Mouse (Mus musculus) neural tube, embryonic 15.5 days (tissue): ENCODE data around the gene Stat4. TPM values are rescaled to one million over a fixed set of nuclear protein-coding genes. Genes with fewer than 3 reads are reported as not detected.
A peak's percentile ranks its signal among the peaks of the same experiment; 100 is the strongest.

Source experiments
- ATAC-seq: fragments of 200-750 bp; cut with Nextera tagmentation; 2 replicates; pipeline ENCODE4 v1.8.0; 2017; ENCODE audit warnings: mild to moderate bottlenecking, moderate TSS enrichment, moderate library complexity; ENCODE audit not compliant: low FRiP score
- H3K27ac ChIP-seq: fragments of 300-500 bp; sonication (generic); replicated peaks from 2 replicates; pipeline ENCODE4 v1.5.1; 2015; ENCODE audit warnings: mild to moderate bottlenecking, inconsistent platforms
- H3K27me3 ChIP-seq: fragments of 300-500 bp; sonication (generic); replicated peaks from 2 replicates; pipeline ENCODE4 v1.6.1; 2015; ENCODE audit warnings: inconsistent platforms
- H3K36me3 ChIP-seq: fragments of 300-500 bp; sonication (generic); 2 replicates; pipeline ENCODE4 v1.6.1; 2015; ENCODE audit warnings: inconsistent platforms
- H3K4me1 ChIP-seq: fragments of 300-500 bp; sonication (generic); 2 replicates; pipeline ENCODE4 v1.6.1; 2015; ENCODE audit warnings: inconsistent platforms
- H3K4me2 ChIP-seq: fragments of 300-500 bp; sonication (generic); 2 replicates; pipeline ENCODE4 v1.6.1; 2015; ENCODE audit warnings: inconsistent platforms, mild to moderate bottlenecking, moderate library complexity
- H3K4me3 ChIP-seq: fragments of 300-500 bp; sonication (generic); replicated peaks from 2 replicates; pipeline ENCODE4 v1.5.1; 2015; ENCODE audit warnings: mild to moderate bottlenecking, inconsistent platforms
- H3K9ac ChIP-seq: fragments of 300-500 bp; sonication (generic); replicated peaks from 2 replicates; pipeline ENCODE4 v1.6.1; 2015; ENCODE audit warnings: mild to moderate bottlenecking, inconsistent platforms
- H3K9me3 ChIP-seq: fragments of 300-500 bp; sonication (generic); replicated peaks from 2 replicates; pipeline ENCODE4 v1.6.1; 2016; ENCODE audit warnings: inconsistent platforms
- WGBS: fragments of 180-500 bp; shearing (Covaris S2); methylation state at CpG from one replicate; pipeline ENCODE4 v1.1.7; 2015; ENCODE audit warnings: mixed read lengths; 5-methylcytosine and 5-hydroxymethylcytosine counted together
- polyA plus RNA-seq: library from polyadenylated mRNA; unstranded; fragments of >200 nt; fragmentation: Nextera tagmentation; extraction: Ambion mirVana; gene quantifications from 2 replicates; pipeline ENCODE4 v1.2.1, GENCODE M21; 2015

Gene Stat4
- polyA plus RNA-seq, 1 experiment from 2014 or later = 0.45 TPM

DNA sequence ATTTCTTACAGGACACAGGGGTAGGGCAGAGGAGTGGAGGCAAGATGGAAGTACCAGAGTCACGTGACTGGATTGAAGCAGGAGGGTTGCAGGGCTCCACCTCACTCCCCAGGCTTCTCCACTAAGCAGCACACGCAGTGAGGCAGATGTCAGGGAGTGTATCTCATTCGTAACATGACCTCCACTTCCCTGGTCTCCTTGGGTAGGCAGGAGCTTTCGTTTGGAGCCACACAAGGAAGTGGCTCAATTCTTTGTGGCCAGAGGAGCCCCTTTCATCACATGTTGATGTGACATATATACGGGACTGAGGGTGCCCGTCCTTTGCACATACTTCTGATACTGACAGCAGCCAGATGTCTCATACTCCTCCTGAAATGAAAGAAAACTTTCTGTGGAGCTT, 142.8 kb downstream of the Stat4 start:
- WGBS = 75% methylated on average over 6 of the region's 6 CpGs
- ATAC-seq = no peak

DNA sequence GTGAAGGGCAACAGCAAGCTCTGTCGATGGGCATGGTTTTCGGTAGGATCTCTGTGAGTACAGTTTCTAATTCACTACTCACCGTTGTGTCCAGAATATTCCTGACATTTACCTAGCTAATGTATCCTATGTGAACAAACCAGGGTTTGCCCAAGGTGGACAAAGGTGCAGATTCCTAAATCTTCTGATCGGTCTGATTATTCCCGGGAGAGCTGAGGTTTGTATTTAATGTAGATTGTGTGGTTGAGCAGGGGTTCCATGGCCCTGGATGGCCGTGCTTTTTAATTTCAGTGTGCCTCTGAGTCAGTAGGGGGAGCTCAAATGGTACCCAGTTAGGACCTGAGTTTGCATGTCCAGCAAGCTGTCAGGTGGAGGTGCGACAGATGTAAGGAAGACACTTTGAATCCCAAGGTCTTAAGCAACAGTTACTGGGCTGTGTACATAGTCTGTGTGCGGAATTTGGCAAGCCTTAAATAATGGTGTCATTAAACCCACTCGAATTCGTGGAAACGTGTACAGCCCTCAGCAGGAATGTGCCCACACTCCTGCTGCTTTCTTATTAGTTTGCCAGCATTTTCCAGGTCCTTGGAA, 144.9 kb downstream of the Stat4 start:
- Histone ChIP-seq H3K4me2 (no peak overlapping the region), H3K9me3 (no peaks in the 10 kb centered on the region), H3K36me3 (no peaks in the 10 kb centered on the region; the same call in none of the 2 replicates), H3K4me3 (no peak overlapping the region), H3K27ac (no peak overlapping the region), H3K9ac (no peak overlapping the region), H3K4me1 (no peaks in the 10 kb centered on the region), H3K27me3 (no peaks in the 10 kb centered on the region)
- no peak for ATAC-seq
- 83% methylated on average over 11 of the region's 11 CpGs for WGBS

More for the DNA sequence above, 142.8 kb downstream of the Stat4 start:
- H3K9me3 ChIP-seq = no peaks in the 10 kb centered on the region
- H3K4me3 ChIP-seq = no peak overlapping the region
- peaks cover 6% of the 10 kb centered on the region for H3K36me3 ChIP-seq
- H3K9ac ChIP-seq = no peak overlapping the region
- no peaks in the 10 kb centered on the region for H3K27me3 ChIP-seq
- H3K27ac ChIP-seq = no peak overlapping the region
- H3K4me2 ChIP-seq = no peak overlapping the region
- H3K4me1 ChIP-seq = no peaks in the 10 kb centered on the region

DNA sequence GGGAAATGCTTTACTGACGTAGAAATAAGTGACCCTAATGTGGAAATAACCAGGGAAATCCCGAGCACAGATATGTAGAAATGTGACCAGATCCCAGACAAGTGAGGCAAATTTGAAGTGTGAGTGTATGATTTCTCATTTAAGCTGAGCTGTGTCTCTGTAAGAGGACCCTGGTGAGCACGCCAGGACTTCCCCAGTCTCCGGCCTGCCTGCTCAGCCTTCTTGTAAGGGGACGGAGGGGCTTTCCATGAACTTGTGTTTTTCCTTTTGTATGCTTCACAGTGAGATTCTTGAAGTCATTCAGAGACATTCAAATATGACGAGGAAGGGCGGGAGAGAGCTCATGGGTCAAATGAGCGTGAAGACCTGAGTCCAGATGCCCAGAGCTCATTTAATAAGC, 146.3 kb downstream of the Stat4 start:
- Histone ChIP-seq H3K4me3 (no peak overlapping the region), H3K36me3 (no peaks in the 10 kb centered on the region; the same call in 1 of the 2 replicates), H3K4me2 (no peak overlapping the region), H3K9ac (no peak overlapping the region), H3K9me3 (no peaks in the 10 kb centered on the region), H3K4me1 (no peaks in the 10 kb centered on the region), H3K27me3 (no peaks in the 10 kb centered on the region), H3K27ac (no peak overlapping the region)
- 76% methylated on average over 8 of the region's 8 CpGs for whole genome bisulfite sequencing
- ATAC-seq = no peak

DNA sequence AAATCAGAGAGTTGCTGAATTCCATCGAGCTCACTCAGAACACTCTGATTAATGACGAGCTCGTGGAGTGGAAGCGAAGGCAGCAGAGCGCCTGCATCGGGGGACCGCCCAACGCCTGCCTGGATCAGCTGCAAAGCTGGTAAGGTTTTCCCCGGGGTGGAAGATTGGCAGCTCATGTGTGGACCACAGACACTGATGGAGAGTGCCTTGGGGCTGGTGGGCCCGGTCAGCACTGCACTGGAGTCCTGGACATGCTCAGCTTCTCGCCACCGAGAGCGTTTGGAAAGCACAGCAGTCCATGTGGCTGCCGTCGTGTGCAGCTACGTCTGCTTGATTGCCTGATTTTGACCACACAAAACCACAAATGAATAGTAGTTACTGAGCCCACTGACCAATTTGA, 150.3 kb downstream of the Stat4 start:
- Histone ChIP-seq H3K27me3 (no peaks in the 10 kb centered on the region), H3K4me2 (no peak overlapping the region), H3K9me3 (no peaks in the 10 kb centered on the region), H3K27ac (no peak overlapping the region), H3K4me1 (no peaks in the 10 kb centered on the region), H3K36me3 (peaks cover 8% of the 10 kb centered on the region; the same call in 1 of the 2 replicates), H3K4me3 (no peak overlapping the region), H3K9ac (no peak overlapping the region)
- ATAC-seq = no peak
- WGBS = 58% methylated on average over 16 of the region's 16 CpGs

DNA sequence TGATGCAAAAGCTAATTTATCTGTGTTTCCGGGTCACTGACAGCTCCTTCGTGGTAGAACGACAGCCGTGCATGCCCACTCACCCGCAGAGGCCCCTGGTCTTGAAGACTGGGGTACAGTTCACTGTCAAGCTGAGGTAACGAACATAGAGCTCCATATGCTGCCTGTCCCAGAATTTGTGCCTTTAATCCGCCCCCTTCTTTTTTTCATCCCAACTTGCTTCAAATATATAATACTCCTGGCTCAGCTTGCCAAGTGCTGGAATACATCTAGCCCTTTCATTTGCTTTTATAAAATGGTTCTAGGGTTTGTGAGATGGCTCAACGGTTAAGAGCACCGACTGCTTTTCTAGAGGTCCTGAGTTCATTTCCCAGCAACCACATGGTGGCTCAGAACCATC, 153.6 kb downstream of the Stat4 start:
- 85% methylated on average over 9 of the region's 9 CpGs for WGBS
- Histone ChIP-seq H3K4me3 (no peak overlapping the region), H3K36me3 (peaks cover 8% of the 10 kb centered on the region; the same call in 1 of the 2 replicates), H3K27me3 (no peaks in the 10 kb centered on the region), H3K9ac (no peak overlapping the region), H3K27ac (no peak overlapping the region), H3K9me3 (no peaks in the 10 kb centered on the region), H3K4me1 (no peaks in the 10 kb centered on the region), H3K4me2 (no peak overlapping the region)
- no peak for ATAC-seq

DNA sequence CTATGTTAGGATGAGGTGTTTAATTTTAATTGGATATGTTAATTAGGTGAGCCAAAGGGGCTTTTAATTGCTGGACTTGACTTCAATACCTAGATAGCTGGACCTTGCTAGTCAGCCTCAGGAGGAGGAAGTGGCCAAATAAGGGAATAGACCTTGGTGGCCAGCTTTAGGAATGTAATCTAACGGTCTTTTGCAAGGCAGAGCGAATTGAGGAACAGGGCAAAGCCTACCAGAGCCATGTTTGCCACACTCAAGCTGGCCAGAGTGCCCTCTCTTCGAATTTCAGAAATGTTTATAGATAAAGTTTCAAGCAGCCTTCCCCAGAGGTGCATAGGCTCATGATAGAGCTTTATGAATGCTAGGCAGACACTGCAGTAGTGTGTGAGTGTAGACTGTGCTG, 154.5 kb downstream of the Stat4 start:
- Histone ChIP-seq H3K9me3 (no peaks in the 10 kb centered on the region), H3K4me1 (no peaks in the 10 kb centered on the region), H3K4me3 (no peak overlapping the region), H3K27ac (no peak overlapping the region), H3K27me3 (no peaks in the 10 kb centered on the region), H3K4me2 (no peak overlapping the region), H3K9ac (no peak overlapping the region), H3K36me3 (0 out of 2 replicates have a peak, but pooled peaks cover 8% of the 10 kb centered on the region)
- WGBS = 72% methylated on average over 3 of the region's 3 CpGs
- no peak for ATAC-seq

DNA sequence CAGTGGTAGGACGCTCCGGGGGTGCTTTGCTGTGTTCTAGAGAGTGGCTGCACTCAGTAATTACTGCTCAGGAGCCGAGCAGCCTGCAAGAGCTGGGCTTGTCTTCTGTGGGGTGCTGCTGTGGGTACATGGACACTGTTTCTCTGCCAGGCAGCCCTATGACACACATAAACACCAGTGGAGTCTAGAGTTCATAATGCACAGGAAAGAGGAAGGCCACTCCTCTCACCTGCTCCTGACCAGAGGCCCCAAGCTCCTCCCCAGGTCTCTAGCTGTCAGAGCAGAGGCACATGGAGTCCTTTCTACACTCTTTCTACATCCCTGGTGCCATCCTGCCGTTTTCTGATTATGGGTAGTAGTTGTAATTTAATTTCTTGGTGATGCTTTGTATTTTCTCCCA, 155.2 kb downstream of the Stat4 start:
- no peaks in the 10 kb centered on the region for H3K27me3 ChIP-seq
- no peak overlapping the region for H3K4me3 ChIP-seq
- no peak overlapping the region for H3K9ac ChIP-seq
- WGBS = 85% methylated on average over 4 of the region's 4 CpGs
- H3K27ac ChIP-seq = no peak overlapping the region
- no peaks in the 10 kb centered on the region for H3K9me3 ChIP-seq
- ATAC-seq = no peak
- H3K36me3 ChIP-seq = 0 out of 2 replicates have a peak, but pooled peaks cover 8% of the 10 kb centered on the region
- H3K4me1 ChIP-seq = no peaks in the 10 kb centered on the region
- H3K4me2 ChIP-seq = no peak overlapping the region

DNA sequence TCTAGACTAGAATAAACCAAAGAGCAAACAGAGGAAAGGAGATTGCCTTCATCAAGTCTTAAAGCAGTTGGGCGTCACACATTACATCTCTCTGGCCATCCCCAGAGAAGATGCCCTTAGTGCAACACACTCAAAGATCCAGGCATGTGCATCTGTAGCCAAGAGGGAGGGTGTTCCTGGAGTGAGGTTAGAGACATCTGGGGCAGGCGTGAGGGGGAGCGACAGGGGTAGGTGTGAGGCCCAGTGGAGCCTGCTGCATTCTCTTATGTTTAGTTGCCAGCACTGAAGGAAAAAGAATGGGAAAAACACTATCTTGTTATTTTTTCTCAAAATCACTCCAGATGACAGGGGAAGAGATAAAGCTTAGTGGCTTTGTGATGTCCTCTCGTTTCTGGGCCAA, 156.2 kb downstream of the Stat4 start:
- no peaks in the 10 kb centered on the region for H3K9me3 ChIP-seq
- no peak for ATAC-seq
- H3K27me3 ChIP-seq = no peaks in the 10 kb centered on the region
- H3K27ac ChIP-seq = no peak overlapping the region
- H3K4me2 ChIP-seq = no peak overlapping the region
- H3K9ac ChIP-seq = no peak overlapping the region
- 0 out of 2 replicates have a peak, but pooled peaks cover 8% of the 10 kb centered on the region for H3K36me3 ChIP-seq
- 92% methylated on average over 4 of the region's 4 CpGs for WGBS
- H3K4me3 ChIP-seq = no peak overlapping the region
- H3K4me1 ChIP-seq = peaks cover 4% of the 10 kb centered on the region; the same call in 1 of the 2 replicates

DNA sequence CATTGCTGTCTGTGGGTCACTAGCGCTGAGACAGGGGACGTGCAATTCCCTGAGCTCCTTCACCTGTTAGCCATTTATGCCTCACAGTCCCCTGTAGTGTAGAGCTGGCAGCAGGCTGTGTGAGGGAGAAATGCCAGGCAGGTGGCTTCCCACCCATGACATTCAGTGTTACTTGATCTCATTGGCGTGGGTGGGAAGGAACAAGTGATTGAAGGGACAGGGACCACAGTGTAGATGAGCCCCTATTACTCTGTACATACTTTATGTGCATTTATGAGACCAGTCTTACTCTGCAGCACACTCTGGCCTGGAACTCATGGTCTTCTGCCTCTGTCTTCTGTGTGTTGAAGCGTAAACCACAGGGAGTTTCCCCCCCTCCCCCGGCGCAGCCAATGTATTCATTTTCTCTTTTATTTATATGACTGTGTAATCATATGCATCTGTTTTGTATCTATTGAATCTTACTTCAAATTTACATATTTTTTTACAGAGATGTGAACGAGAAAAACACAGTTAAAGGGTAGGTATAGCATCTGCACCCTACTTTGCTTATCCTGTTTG, 156.7 kb downstream of the Stat4 start:
- no peak overlapping the region for H3K9ac ChIP-seq
- 91% methylated on average over 7 of the region's 7 CpGs for WGBS
- H3K27ac ChIP-seq = no peak overlapping the region
- H3K27me3 ChIP-seq = no peaks in the 10 kb centered on the region
- ATAC-seq = no peak
- H3K4me1 ChIP-seq = peaks cover 4% of the 10 kb centered on the region; the same call in 1 of the 2 replicates
- H3K36me3 ChIP-seq = 0 out of 2 replicates have a peak, but pooled peaks cover 8% of the 10 kb centered on the region
- no peaks in the 10 kb centered on the region for H3K9me3 ChIP-seq
- H3K4me2 ChIP-seq = no peak overlapping the region
- no peak overlapping the region for H3K4me3 ChIP-seq

DNA sequence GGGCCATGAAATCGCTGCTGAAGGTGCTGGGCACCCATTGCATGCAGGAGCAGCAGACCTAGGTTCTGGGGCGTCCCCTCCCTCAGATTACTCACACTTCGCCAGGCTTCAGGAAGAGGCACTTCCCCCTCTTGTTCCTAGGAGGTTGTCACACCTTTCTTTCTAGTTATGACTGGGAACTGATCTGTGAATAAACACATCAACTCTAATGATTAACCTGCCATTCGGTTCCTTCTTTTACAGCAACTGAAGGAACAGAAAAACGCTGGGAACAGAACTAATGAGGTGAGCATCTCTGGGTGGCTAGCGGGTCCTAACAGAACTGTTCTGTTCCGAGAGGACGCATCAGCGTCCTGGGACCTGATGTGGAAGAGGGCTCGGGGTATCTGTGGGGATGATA, 158.0 kb downstream of the Stat4 start:
- 87% methylated on average over 10 of the region's 10 CpGs for WGBS
- Histone ChIP-seq H3K9me3 (no peaks in the 10 kb centered on the region), H3K27ac (no peak overlapping the region), H3K27me3 (no peaks in the 10 kb centered on the region), H3K4me2 (no peak overlapping the region), H3K4me1 (peaks cover 4% of the 10 kb centered on the region; the same call in 1 of the 2 replicates), H3K36me3 (no peaks in the 10 kb centered on the region), H3K4me3 (no peak overlapping the region), H3K9ac (no peak overlapping the region)
- ATAC-seq = no peak

DNA sequence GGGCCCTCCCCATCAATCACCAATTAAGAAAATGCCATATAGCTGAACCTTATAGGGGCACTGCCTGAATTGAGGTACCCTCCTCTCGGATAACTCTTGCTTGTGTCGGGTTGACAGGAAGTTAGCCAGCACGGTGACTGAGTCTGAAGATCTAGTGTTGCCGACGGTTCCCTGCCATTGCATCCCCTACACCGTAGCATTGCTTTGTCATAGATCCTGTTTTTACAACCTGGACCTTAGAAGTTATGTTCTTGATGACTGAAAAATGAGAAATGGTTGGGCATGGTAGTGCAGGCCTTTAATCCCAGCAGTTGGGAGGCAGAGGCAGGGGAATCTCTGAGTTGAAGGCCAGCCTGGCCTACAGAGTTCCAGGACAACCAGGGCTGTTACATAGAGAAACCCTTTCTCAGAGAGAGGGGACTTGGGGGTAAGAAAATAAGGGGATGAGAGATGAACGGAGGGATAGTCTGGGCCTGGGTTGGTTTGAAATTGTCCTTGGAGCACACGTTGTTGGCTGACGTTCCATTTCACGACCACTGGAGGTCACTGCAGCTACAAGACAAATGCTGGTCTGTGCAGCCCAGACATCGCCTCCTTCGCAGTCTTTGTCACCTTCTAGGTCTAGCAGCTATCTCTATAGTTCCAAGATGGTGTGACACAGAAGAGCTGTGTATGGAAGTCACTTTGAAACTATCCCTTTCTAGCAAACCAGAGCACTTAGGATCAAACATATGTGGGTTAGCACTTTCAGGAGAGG, 159.4 kb downstream of the Stat4 start:
- Histone ChIP-seq H3K9me3 (no peaks in the 10 kb centered on the region), H3K4me3 (no peak overlapping the region), H3K4me2 (no peak overlapping the region), H3K27ac (no peak overlapping the region), H3K36me3 (no peaks in the 10 kb centered on the region), H3K9ac (no peak overlapping the region), H3K4me1 (peaks cover 4% of the 10 kb centered on the region), H3K27me3 (no peaks in the 10 kb centered on the region)
- WGBS = 53% methylated on average over 12 of the region's 12 CpGs
- peak; percentile 77 for ATAC-seq

DNA sequence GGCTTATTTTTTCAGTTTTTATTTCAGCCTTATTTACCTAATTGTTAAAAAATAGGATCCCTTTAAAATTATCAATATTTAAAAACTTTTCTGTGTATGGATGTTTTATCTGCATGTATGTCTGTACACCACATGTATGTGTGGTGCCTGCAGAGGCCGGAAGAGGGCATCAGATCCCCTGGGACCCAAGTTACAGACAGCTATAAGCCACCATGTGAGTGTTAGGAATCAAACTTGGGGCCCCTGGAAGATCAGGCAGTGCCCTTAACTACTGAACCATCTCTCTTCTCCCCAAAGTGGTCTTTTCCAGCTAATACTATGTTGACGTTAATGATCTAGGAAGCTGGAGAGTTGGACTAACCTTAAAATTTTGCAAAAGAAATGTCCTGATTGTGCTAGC, 160.5 kb downstream of the Stat4 start:
- no peak overlapping the region for H3K4me2 ChIP-seq
- no peak overlapping the region for H3K9ac ChIP-seq
- no peaks in the 10 kb centered on the region for H3K36me3 ChIP-seq
- no peak overlapping the region for H3K4me3 ChIP-seq
- H3K27ac ChIP-seq = no peak overlapping the region
- H3K27me3 ChIP-seq = no peaks in the 10 kb centered on the region
- 92% methylated on average over 2 of the region's 2 CpGs for WGBS
- H3K4me1 ChIP-seq = peaks cover 7% of the 10 kb centered on the region
- no peaks in the 10 kb centered on the region for H3K9me3 ChIP-seq
- no peak for ATAC-seq
